Mouse (Mus musculus): ENCODE measurements around the gene Sdccag8. TPM values are rescaled to one million over a fixed set of nuclear protein-coding genes. Genes with fewer than 3 reads are reported as not detected.

Sdccag8 gene
- polyA plus RNA-seq (2016; fragmentation: Nextera tagmentation; extraction: Ambion mirVana), result 29.5 and 30.1 TPM in 2 replicates

GRCm38 (mm10) chr1:176814591-176815062 lies at the start of gene Sdccag8:
Gene Sdccag8, plus strand, starts transcription at chr1:176814660.
- H3K9me3 ChIP-seq, result no peaks in the 10 kb centered on the region
- under 1% methylated on average over 25 of the region's 25 CpGs for WGBS
- peak; percentile 92 for ATAC-seq (ENCODE audit: low FRiP score, low read depth)
- peak within 1 kb of the TSS; percentile 100 for H3K27ac ChIP-seq (replicated peaks)
- no peaks in the 10 kb centered on the region for H3K27me3 ChIP-seq
- peak within 1 kb of the TSS; percentile 64 for H3K4me2 ChIP-seq (replicated peaks)
- H3K36me3 ChIP-seq, result no peaks in the 10 kb centered on the region
- peak within 1 kb of the TSS; percentile 95 for H3K9ac ChIP-seq (replicated peaks)
- H3K4me1 ChIP-seq, result peaks cover 10% of the 10 kb centered on the region
- peak within 1 kb of the TSS; percentile 89 for H3K4me3 ChIP-seq

GRCm38 (mm10) chr1:176774533-176774932 lies 39.9 kb upstream of the Sdccag8 start:
- ATAC-seq (ENCODE audit: low FRiP score, low read depth), result no peak
- Histone ChIP-seq H3K9ac (replicated peaks) (no peak overlapping the region), H3K27me3 (no peaks in the 10 kb centered on the region), H3K4me1 (no peaks in the 10 kb centered on the region), H3K27ac (replicated peaks) (no peak overlapping the region), H3K36me3 (peaks cover 48% of the 10 kb centered on the region), H3K4me3 (no peak overlapping the region), H3K4me2 (replicated peaks) (no peak overlapping the region), H3K9me3 (no peaks in the 10 kb centered on the region)
- 77% methylated on average over 4 of the region's 4 CpGs for WGBS

GRCm38 (mm10) chr1:176789326-176789725 lies 25.1 kb upstream of the Sdccag8 start:
- H3K4me2 ChIP-seq (replicated peaks), result no peak overlapping the region
- H3K9ac ChIP-seq (replicated peaks), result no peak overlapping the region
- H3K36me3 ChIP-seq, result peaks cover 37% of the 10 kb centered on the region
- H3K27me3 ChIP-seq, result no peaks in the 10 kb centered on the region
- no peak overlapping the region for H3K27ac ChIP-seq (replicated peaks)
- WGBS, result 94% methylated on average over 7 of the region's 7 CpGs
- H3K4me3 ChIP-seq, result no peak overlapping the region
- no peaks in the 10 kb centered on the region for H3K9me3 ChIP-seq
- ATAC-seq (ENCODE audit: low FRiP score, low read depth), result no peak
- H3K4me1 ChIP-seq, result 0 out of 2 replicates have a peak, but pooled peaks cover 3% of the 10 kb centered on the region

GRCm38 (mm10) chr1:176792175-176792574 lies 22.3 kb upstream of the Sdccag8 start:
- WGBS, result 97% methylated on average over 1 of the region's 1 CpGs
- Histone ChIP-seq H3K27me3 (no peaks in the 10 kb centered on the region), H3K4me2 (replicated peaks) (no peak overlapping the region), H3K4me1 (0 out of 2 replicates have a peak, but pooled peaks cover 8% of the 10 kb centered on the region), H3K4me3 (no peak overlapping the region), H3K36me3 (peaks cover 31% of the 10 kb centered on the region), H3K9me3 (no peaks in the 10 kb centered on the region), H3K27ac (replicated peaks) (no peak overlapping the region), H3K9ac (replicated peaks) (no peak overlapping the region)
- ATAC-seq (ENCODE audit: low FRiP score, low read depth), result no peak

- Histone ChIP-seq H3K27ac (replicated peaks) (no peak overlapping the region), H3K9ac (replicated peaks) (no peak overlapping the region), H3K4me1 (peaks cover 16% of the 10 kb centered on the region), H3K4me2 (replicated peaks) (no peak overlapping the region), H3K9me3 (no peaks in the 10 kb centered on the region), H3K27me3 (no peaks in the 10 kb centered on the region), H3K4me3 (no peak overlapping the region), H3K36me3 (0 out of 2 replicates have a peak, but pooled peaks cover 5% of the 10 kb centered on the region)
- no peak for ATAC-seq (ENCODE audit: low FRiP score, low read depth)
Measured at GRCm38 (mm10) chr1:176798673-176799072, 15.8 kb upstream of the Sdccag8 start.

- Histone ChIP-seq H3K9ac (replicated peaks) (no peak overlapping the region), H3K4me2 (replicated peaks) (no peak overlapping the region), H3K27ac (replicated peaks) (no peak overlapping the region), H3K36me3 (0 out of 2 replicates have a peak, but pooled peaks cover 5% of the 10 kb centered on the region), H3K4me3 (no peak overlapping the region), H3K27me3 (no peaks in the 10 kb centered on the region), H3K9me3 (no peaks in the 10 kb centered on the region), H3K4me1 (peaks cover 11% of the 10 kb centered on the region)
- 32% methylated on average over 2 of the region's 2 CpGs for WGBS
- peak; percentile 74 for ATAC-seq (ENCODE audit: low FRiP score, low read depth)
Measured at GRCm38 (mm10) chr1:176800728-176801365, 13.6 kb upstream of the Sdccag8 start.

- peaks cover 25% of the 10 kb centered on the region for H3K4me1 ChIP-seq
- H3K9me3 ChIP-seq, result no peaks in the 10 kb centered on the region
- H3K4me2 ChIP-seq (replicated peaks), result no peak overlapping the region
- H3K27me3 ChIP-seq, result no peaks in the 10 kb centered on the region
- H3K36me3 ChIP-seq, result no peaks in the 10 kb centered on the region
- H3K27ac ChIP-seq (replicated peaks), result no peak overlapping the region
- H3K4me3 ChIP-seq, result no peak overlapping the region
- no peak for ATAC-seq (ENCODE audit: low FRiP score, low read depth)
- H3K9ac ChIP-seq (replicated peaks), result no peak overlapping the region
Measured at GRCm38 (mm10) chr1:176810161-176810560, 4.3 kb upstream of the Sdccag8 start.

- WGBS, result 92% methylated on average over 3 of the region's 3 CpGs
- H3K36me3 ChIP-seq, result no peaks in the 10 kb centered on the region
- H3K9ac ChIP-seq (replicated peaks), result peak overlapping the region; percentile 95; the same call in 1 of the 2 replicates
- H3K4me2 ChIP-seq (replicated peaks), result peak overlapping the region; percentile 64
- H3K4me1 ChIP-seq, result peaks cover 20% of the 10 kb centered on the region
- H3K27me3 ChIP-seq, result no peaks in the 10 kb centered on the region
- peak overlapping the region; percentile 89 for H3K4me3 ChIP-seq
- no peak for ATAC-seq (ENCODE audit: low FRiP score, low read depth)
- H3K27ac ChIP-seq (replicated peaks), result no peak overlapping the region
- H3K9me3 ChIP-seq, result no peaks in the 10 kb centered on the region
Measured at GRCm38 (mm10) chr1:176811892-176812291, 2.6 kb upstream of the Sdccag8 start.

GRCm38 (mm10) chr1:176812491-176813291 lies 1.8 kb upstream of the Sdccag8 start:
- Histone ChIP-seq H3K36me3 (no peaks in the 10 kb centered on the region), H3K4me1 (peaks cover 19% of the 10 kb centered on the region), H3K27ac (replicated peaks) (peak overlapping the region; percentile 100), H3K27me3 (no peaks in the 10 kb centered on the region), H3K9me3 (no peaks in the 10 kb centered on the region), H3K9ac (replicated peaks) (peak overlapping the region; percentile 95), H3K4me2 (replicated peaks) (peak overlapping the region; percentile 64), H3K4me3 (peak overlapping the region; percentile 89)
- 22% methylated on average over 11 of the region's 11 CpGs for WGBS
- no peak for ATAC-seq (ENCODE audit: low FRiP score, low read depth)

GRCm38 (mm10) chr1:176813292-176814035 lies 996 bp upstream of the Sdccag8 start:
- H3K4me2 ChIP-seq (replicated peaks), result peak overlapping the region; percentile 64
- H3K4me3 ChIP-seq, result peak overlapping the region; percentile 89
- H3K27ac ChIP-seq (replicated peaks), result peak overlapping the region; percentile 100
- no peaks in the 10 kb centered on the region for H3K9me3 ChIP-seq
- H3K36me3 ChIP-seq, result no peaks in the 10 kb centered on the region
- H3K9ac ChIP-seq (replicated peaks), result peak overlapping the region; percentile 95
- peaks cover 19% of the 10 kb centered on the region for H3K4me1 ChIP-seq
- peak; percentile 72 for ATAC-seq (ENCODE audit: low FRiP score, low read depth)
- no peaks in the 10 kb centered on the region for H3K27me3 ChIP-seq
- under 1% methylated on average over 26 of the region's 75 CpGs for WGBS

GRCm38 (mm10) chr1:176814036-176814420 lies 432 bp upstream of the Sdccag8 start, which contains the start of gene Cep170:
Gene Cep170, minus strand, starts transcription at chr1:176814067.
- Histone ChIP-seq H3K4me3 (peak within 1 kb of the TSS; percentile 89), H3K9me3 (no peaks in the 10 kb centered on the region), H3K27me3 (no peaks in the 10 kb centered on the region), H3K36me3 (no peaks in the 10 kb centered on the region), H3K4me2 (replicated peaks) (peak within 1 kb of the TSS; percentile 64), H3K9ac (replicated peaks) (peak within 1 kb of the TSS; percentile 95), H3K27ac (replicated peaks) (peak within 1 kb of the TSS; percentile 100), H3K4me1 (peaks cover 14% of the 10 kb centered on the region)
- ATAC-seq (ENCODE audit: low FRiP score, low read depth), result peak; percentile 94
- under 1% methylated on average over 28 of the region's 28 CpGs for WGBS

All from midbrain, embryonic 12.5 days (tissue).